Mouse (Mus musculus): ENCODE measurements around the gene Fmo2.

GRCm38 (mm10) chr1:162847554-162847953 lies 51.0 kb downstream of the Fmo2 start:
- no peak for TF ChIP-seq CTCF (IDR thresholded peaks at IDR 0.05; ENCODE audit: insufficient read depth, low read length)
- TF ChIP-seq POLR2A (IDR thresholded peaks at IDR 0.05; ENCODE audit: borderline replicate concordance, extremely low read depth, low read depth, low read length): no peak

Data from lung, adult 2 months (tissue).